Mouse (Mus musculus): ENCODE data around the gene Tnfrsf13c.
A peak's percentile ranks its signal among the peaks of the same experiment; 100 is the strongest.
"Not testable (repeated sequence)": the region's sequence is repeated elsewhere in the genome, so short reads cannot be mapped to it uniquely, and the experiment has no call there.

The Tnfrsf13c gene

DNA sequence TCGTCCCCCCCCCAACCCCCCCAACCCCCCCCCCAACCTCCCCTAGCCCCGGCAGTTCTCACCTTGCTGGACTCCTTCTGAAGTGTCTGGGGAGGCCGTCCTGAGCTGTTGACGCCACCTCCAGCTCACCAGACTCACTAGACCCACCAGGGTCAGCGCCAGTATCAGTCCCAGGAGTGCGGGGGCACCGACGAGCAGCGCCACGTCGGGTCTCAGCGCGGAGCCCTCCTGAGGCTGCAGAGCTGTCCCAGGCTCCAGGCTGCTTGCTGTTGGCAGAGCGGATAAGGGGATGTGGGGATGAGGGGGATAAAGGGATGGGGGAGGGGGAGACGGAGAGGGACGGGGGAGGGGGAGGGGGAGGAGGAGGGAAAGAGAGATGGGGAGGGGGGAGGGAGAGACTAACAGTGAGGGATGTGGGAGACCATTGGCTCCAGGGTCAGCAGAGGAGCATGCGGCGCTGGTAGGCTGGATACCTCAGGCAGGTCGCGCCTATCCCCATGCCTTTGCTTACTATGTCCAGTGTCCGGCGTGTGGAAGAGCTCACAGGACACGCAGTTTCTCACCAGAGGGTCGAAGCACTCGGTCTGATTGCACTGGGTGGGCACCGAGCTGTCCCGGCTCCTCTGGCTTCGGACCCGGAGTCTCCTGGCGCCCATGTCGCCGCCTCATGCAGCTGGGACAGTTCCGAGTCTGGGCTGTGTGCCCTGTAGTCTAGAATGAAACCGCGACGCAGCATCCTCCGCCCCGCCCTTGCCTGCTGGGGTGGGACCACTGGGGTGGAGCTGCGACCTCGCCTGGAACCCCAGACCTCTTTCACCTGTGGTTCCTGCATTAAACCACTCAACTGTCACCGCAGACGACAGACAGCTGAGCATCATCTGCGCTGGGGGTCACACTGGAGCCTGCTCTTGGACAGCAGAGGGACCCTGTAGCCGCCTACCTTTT lies at the start of gene Tnfrsf13c:
TSS of gene Tnfrsf13c (minus strand) at position 713 of the 945 bp plus-strand sequence.
- DNase-seq (ENCODE audit: inconsistent age in 2 of 2, low spot score in 1 of 2) = no peak

DNA sequence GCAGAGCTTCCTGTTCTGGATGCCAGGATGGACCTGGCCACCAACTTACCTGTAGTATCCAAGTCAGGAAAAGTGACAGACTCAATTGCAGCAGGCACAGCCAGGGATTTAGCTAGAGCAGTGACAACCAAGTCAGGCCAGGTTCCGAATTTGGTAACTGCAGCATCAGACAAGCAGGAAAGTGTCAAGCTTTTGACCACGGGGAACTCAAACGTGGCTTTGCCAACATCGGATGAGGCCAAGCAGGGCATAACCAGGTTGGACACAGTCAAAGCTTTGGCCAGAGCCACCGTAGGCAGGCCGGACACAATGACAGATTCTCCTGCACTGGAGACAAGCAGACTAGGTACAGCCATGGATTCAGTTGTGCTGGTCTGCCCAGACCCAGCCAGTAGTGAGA lies 48.1 kb upstream of the Tnfrsf13c start:
- no peak for DNase-seq (ENCODE audit: inconsistent age in 2 of 2, low spot score in 1 of 2)

DNA sequence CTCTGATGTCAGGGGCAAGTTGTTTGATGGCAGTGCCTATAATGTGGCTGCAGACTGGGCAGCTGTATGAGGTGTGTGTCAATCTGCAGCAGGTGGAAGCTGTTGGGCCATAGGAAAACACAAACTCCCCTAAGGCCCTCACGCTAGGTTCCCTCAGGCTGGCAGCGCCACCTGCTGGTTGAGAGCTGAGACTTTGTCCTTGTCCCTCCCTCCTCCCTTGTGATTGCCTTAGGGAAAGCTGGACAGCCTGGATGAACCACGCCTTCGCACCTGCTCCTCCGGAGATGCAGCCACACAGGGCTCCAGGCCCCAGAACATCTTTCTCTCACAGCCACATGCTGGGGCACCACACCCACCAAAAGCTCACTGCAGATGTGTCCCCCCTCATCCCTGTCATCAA lies 47.0 kb upstream of the Tnfrsf13c start:
- DNase-seq (ENCODE audit: inconsistent age in 2 of 2, low spot score in 1 of 2) = peak; percentile 54 to 86

DNA sequence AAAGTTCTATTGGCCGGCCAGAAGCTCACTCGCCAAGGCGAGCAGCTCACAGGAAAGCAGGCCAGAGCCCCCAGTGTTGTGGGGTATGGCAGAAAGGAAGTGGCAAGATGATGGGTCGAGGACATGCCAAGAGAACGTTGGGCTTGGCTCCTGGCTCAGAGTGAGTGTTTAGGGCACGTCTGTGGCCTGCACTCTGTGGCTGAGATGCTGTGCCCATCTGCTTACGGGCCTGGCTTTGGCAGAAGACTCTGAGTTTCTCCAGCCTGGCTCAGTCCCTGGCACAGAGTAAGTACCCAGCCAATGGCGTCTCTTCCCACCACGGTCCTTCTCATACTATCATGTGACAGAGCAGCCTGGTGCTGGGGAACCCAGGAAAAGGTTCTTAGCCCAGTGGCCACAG lies 44.6 kb upstream of the Tnfrsf13c start:
- no peak for DNase-seq (ENCODE audit: inconsistent age in 2 of 2, low spot score in 1 of 2)

DNA sequence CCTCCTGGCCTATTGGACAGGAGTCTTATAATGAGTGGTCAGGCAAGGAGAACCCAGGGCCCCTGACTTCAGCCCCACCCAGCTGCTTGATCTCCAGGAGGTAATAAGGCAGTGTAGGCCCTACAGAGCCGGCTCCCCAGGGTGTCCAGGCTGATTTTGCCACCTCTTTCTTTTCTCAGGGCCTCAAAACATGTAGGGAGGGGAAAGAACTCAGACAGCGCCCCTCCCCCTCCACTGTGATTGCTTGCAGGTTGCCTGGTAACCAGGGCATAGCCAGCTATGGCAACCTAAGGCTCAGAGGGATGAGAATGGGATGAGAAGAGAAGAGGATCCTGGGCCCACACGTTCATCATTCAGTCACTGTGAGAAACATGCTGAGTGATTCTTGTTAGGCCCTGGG lies 44.0 kb upstream of the Tnfrsf13c start:
- no peak for DNase-seq (ENCODE audit: inconsistent age in 2 of 2, low spot score in 1 of 2)

DNA sequence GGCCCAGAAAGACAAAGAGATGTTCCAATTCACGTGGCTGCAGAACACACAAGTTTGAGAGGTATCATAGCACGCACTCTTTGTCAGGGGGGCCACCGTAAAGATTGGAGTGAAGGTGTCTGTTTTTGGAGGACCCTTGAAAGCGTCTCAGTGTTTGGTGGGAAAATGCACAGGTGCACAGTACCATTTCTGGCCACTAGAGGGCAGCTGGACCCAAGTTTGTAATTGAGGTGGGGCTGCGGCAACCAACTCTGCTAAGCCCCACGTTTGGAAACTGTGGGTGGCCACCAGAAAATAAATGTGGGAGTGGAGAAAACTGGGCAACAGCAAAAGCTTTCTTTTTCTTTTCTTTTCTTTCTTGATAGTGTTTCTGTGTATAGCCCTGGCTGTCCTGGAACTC lies 42.2 kb upstream of the Tnfrsf13c start:
- DNase-seq (ENCODE audit: inconsistent age in 2 of 2, low spot score in 1 of 2) = peak in 1 of 2 experiments; percentile 81

DNA sequence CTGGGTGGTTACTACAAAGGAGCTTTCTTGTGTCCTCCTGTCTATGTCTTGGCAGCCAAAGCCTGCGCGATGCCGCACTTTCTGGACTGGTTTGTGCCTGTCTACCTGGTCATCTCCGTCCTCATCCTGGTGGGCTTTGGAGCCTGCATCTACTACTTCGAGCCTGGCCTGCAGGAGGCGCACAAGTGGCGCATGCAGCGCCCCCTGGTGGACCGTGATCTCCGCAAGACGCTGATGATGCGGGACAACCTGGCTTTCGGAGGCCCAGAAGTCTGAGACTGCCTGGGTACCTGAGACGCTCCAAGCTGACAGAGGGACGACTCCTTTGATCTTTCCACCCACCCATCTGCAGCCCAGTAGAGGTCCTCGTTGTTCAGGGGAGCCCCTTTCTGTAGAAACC lies 35.3 kb upstream of the Tnfrsf13c start:
- DNase-seq (ENCODE audit: inconsistent age in 2 of 2, low spot score in 1 of 2) = peak; percentile 48 to 83

DNA sequence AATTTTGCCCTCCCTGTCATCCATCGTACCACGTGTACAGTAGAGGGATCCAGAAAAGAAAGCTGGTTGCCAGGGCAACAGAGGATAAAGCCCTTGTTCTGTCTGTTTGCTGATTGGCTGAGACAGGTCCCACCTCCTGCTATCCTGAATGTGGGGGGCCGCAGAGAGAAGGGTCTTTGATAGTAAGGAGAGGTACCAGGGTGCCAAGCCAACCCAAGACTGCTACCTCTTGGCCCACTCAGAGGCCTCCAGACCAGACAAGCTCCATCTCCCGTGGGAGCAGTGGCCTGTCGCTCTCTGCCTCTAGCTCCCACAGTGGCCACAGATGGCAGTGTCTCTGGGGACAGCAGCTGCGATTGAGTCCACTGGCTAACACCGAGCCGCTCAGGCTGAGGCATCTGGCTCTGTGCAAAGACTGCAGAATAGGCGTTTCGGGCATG lies 31.8 kb upstream of the Tnfrsf13c start:
- DNase-seq (ENCODE audit: inconsistent age in 2 of 2, low spot score in 1 of 2) = no peak

DNA sequence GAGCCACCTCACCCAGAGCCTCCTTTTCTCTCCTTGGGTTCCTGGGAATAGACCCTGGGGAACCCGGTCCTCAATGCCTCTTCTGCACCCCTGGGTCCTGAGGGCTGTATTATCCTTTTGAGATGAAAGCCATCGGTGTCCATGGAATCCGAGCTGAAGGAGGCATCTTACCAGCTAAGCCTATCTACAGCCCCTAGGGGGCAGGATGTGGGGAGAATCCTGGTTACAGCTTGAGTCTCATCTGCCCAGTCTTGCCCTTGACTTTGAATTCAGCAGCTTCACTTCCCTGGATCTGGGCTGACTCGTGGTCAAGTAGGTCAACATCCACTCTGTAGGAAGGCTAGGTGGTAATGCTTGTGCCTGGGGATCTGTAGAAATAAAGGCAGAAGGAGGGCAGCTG lies 31.1 kb upstream of the Tnfrsf13c start:
- DNase-seq (ENCODE audit: inconsistent age in 2 of 2, low spot score in 1 of 2) = no peak

DNA sequence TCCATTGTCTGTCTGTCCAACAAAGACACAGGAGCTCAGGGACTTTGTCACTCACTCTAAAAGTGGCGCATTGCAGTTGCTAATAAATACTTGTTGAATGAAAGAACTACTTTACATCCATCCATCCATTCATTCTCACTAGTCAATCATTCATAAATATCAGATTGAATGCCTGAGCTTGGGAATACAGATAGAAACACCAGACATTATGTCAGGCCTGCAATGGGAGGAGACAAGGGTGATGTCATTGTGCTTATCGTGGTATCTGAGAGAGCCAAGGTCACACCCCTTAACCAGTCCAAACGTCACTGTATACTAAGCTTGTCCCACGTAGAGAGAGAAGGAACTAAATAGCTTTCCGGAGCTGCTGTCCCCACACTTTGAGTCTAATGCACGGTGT lies 27.9 kb upstream of the Tnfrsf13c start, which contains the start of gene 1500009C09Rik:
TSS of gene 1500009C09Rik (plus strand) at position 301 of the 400 bp plus-strand sequence.
- DNase-seq (ENCODE audit: inconsistent age in 2 of 2, low spot score in 1 of 2) = no peak

DNA sequence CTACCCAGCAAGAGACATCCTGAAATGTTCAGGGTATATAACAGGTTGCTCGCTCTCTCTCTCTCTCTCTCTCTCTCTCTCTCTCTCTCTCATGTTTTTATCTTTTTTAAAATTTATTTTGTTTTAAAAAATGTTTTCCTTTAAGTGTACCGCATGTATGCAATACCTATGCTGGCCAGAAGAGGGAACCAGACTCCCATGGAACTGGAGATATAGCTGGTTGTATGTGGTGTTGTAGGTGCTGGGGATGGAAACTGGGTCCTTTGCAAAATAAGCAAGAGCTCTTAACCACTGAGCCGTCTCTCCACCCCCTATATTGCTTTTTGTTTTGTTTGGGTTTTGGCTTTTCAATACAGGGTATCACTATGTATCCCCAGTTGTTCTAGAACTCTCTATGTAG lies 27.4 kb upstream of the Tnfrsf13c start:
- DNase-seq (ENCODE audit: inconsistent age in 2 of 2, low spot score in 1 of 2) = no peak

DNA sequence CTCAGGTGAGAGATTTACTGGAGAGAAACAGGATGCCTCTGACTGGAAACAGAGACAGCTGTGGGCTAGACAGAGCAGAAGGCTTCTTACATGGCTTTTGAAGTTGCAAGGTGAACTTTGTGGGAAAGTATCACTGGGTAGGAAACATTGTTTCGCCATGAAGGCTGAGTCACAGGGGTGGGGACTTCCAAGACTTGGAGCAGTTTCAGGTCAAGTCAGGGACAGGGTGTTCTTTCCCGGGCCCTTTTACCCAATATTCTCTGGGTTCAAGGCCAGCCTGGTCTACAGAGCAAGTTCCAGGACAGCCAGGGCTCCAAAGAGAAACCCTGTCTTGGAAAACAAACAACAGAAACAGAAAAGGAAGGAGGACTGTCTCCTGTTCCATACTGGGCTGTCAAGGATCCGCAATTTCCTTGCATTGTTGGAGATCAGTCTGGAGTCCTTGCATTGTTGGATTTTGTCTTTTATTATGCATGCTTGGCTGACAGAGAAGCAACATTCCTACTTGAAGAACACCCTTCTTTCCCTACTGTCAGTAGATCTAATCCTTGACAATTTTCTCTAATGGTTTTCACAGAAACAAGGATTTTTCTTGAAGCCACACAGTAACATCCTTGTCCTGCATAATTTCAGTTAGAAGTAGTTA lies 23.1 kb upstream of the Tnfrsf13c start:
- peak; percentile 88 to 93 for DNase-seq (ENCODE audit: inconsistent age in 2 of 2, low spot score in 1 of 2)

DNA sequence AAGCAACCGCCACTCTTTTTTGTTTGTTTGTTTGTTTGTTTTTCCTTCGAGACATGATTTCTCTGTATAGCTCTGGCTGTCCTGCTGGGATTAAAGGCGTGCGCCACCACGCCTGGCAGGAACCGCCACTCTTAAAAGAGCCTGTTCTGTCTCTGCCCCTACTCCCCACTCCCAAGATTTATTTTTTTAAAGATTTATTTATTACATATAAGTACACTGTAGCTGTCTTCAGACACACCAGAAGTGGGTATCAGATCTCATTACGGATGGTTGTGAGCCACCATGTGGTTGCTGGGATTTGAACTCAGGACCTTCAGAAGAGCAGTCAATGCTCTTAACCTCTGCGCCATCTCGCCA lies 20.6 kb upstream of the Tnfrsf13c start:
- DNase-seq (ENCODE audit: inconsistent age in 2 of 2, low spot score in 1 of 2) = not testable (repeated sequence)

DNA sequence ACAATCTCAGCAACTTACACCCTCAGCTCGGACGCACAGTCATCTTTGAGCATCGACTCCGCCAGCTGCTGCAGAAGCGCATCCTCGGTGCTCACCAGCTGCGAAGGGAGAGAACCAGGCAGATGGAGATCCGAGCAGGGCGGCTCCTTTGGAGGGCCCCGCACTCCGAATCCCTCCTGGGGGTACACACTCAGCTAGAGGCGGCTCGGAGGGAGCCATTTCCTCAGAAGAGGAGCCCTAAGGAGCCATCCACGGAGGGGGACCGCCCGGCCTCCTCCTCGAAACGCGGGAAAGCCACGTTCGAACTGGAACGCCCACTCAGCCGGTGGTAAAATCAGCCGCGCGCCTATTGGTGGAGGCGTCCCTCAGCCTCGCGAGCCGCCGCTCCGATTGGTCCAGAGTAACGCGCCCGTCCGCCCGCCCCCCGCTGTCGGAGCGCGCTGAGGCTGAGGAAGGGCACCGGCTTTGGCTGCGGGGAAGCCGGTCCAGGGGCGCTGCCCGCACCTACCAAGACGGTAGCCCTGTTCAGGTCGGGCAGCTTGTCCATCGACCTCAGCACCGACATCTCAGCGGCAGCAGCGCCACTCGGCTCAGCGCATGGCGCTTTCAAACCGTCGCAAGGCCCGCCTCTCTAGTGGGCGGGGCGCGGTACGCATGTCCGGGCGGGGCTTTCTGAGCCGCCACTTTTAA lies 20.1 kb upstream of the Tnfrsf13c start, which contains the start of gene Cenpm:
TSS of gene Cenpm (minus strand) at position 634 of the 690 bp plus-strand sequence.
- peak; percentile 93 to 98 for DNase-seq (ENCODE audit: inconsistent age in 2 of 2, low spot score in 1 of 2)

DNA sequence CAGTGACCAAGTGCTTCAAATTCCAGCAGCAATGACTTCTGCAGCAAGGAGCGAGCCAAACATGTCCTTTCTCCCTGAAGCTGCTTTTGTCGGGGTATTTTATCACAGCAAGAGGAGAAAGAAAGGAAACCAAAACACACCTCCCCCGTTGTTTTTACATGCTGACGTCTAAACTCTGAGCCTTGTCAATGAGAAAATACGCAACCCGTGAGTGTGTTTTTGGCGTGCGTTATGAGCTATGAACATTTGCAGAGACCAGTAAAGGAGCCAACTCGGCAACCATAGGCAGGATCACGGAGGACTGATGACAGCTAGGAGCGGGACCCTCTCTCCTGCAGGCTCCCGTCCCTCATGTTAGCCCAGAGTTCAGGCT lies 19.6 kb upstream of the Tnfrsf13c start:
- DNase-seq (ENCODE audit: inconsistent age in 2 of 2, low spot score in 1 of 2) = no peak

DNA sequence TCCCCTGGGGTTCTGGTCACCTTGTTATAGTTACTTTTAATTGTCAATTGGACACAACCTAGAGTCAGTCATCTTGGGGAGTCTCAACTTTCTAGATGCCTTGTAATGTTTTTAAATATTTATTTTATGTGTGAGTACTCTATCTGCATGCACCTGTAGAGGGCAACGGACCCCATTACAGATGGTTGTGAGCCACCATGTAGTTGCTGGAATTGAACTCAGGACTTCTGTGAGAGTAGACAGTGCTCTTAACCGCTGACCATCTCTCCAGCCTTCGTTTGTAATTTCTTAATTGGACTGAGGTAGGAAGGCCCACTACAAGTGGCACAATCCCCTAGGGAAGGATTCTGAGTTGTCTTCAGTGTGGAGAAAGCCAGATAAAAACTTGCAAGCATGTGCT lies 19.1 kb upstream of the Tnfrsf13c start:
- DNase-seq (ENCODE audit: inconsistent age in 2 of 2, low spot score in 1 of 2) = no peak

DNA sequence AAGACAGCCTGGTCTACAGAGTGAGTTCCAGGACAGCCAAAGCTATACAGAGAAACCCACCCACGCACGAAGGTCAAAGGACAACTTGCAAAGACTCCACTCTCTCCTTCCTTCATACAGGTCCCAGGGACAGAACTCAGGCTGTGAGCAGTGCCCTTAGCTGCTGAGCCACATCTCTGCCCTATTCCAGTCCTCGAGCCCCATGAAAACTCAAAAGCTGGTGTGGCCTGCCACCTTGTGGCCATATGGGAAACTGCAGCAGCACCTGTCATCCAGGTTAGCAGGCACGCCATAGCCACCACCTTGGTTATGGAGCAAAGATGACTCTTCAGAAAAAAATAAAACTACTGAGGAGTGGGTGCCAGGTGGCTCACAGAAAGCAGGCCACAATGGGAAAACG lies 12.4 kb upstream of the Tnfrsf13c start:
- peak; percentile 80 to 93 for DNase-seq (ENCODE audit: inconsistent age in 2 of 2, low spot score in 1 of 2)

DNA sequence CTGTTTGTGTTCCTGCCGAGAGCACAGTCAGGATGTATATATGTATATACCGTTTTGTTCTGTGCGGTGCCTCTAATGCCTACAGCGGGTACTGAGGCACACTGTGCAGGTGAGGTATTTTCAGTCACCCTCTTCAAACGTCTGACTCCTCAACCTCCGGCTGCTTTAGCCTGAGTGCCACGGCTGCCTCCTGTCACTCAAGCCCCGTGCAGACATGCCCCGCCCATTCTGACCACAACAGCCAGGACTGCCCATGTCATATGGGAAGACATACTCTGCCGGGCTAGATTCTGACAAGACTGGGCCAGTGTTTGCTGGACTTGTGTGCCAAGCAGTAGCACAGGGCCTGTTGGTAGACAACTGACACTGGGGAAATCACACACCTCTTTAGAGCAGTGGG lies 11.5 kb upstream of the Tnfrsf13c start:
- DNase-seq (ENCODE audit: inconsistent age in 2 of 2, low spot score in 1 of 2) = no peak

DNA sequence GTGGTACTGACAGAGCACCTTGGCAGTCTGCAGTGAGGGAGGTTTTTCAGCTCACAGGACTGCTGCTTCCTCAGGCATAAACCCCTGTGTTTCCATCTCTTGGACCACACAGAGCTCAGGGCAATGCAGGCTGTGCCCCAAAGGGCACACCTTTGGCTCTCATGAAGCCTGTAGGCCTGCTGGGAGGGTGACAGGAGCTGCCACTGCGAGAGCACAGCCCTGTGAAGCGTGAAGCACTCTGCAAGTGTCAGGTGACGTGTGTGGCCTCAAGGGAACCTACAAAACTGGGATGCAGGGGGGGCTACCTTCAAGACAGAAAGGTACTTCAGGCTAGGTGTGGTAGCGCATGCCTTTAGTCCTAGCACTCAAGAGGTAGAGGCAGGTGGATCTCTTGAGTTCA lies 8.5 kb upstream of the Tnfrsf13c start:
- DNase-seq (ENCODE audit: inconsistent age in 2 of 2, low spot score in 1 of 2) = no peak

DNA sequence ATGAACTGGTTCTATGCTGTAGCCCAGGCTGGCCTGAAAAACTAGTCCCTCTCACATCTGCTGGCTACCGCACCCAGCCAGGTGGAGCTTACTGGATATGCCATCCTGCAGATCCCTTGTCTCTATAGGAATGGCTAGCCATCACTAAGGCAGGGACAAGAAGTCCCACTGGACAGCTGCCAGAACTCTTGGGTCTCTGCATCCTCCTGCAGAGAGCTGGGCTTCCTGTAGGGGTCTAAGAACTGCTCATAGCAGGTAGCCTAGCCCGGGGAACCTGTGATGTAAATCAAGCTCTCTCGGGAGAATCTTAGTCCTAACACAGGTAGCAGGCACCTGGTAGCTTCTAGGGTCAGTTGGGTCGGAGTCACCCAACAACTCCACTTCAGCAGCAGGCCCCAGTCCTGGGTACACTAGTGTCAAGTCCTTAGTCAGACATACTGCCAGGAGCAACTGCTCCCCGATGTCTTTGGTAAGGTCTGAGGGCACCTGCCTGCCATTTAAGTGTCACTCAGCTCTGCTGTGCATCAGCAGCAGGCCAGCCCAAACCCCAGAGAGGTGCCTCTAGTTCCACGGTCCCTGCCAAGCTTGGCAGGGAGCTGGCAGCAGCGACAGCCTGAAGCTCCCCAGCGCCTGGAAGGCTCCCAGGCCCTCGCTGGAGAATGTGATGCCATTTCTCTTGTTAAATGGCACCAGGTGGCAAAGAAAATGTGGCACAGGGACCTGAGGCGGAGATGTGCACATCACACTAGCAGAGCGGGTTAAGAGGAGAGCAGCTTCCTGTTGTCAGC lies 7.6 kb upstream of the Tnfrsf13c start:
- DNase-seq (ENCODE audit: inconsistent age in 2 of 2, low spot score in 1 of 2) = no peak

DNA sequence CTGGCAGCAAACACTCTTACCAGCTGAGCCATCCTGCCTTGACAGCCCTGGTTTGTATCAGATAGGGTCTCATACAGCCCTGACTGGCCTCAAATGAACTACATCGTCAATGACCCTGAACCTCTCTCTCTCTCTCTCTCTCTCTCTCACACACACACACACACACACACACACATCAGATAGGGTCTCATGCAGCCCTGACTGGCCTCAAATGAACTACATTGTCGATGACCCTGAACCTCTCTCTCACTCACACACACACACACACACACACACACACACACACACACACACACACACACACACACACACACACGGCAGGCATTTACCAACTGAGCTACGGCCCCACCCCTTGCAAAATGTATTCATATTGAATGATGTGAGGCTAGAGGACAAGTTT lies 6.9 kb upstream of the Tnfrsf13c start:
- DNase-seq (ENCODE audit: inconsistent age in 2 of 2, low spot score in 1 of 2) = no peak
